Mouse (Mus musculus) T-helper 17 cell (primary cell): Measurements from ENCODE around the gene 6030468B19Rik.
"Not testable (repeated sequence)": the region's sequence is repeated elsewhere in the genome, so short reads cannot be mapped to it uniquely, and the experiment has no call there.

Experiments
- in situ Hi-C, 2 experiments: fragments of 300-600 bp; cut with MboI, MseI; formaldehyde crosslinking; loops; 1 replicate in 1 of 2; 2 replicates in 1 of 2; pipeline ENCODE4 v1.15.1; 2025; ENCODE audit warnings: high pct_unique_total_duplicates in 2 of 2

6030468B19Rik gene

GRCm38 (mm10) chr11:117826916-117827315, 29.5 kb downstream of the 6030468B19Rik start:
- in situ Hi-C loops = no loop called here

GRCm38 (mm10) chr11:117827386-117827785, 29.9 kb downstream of the 6030468B19Rik start:
- in situ Hi-C loops = no loop called here

- in situ Hi-C loops = no loop called here
These were observed 30.9 kb downstream of the 6030468B19Rik start for GRCm38 (mm10) chr11:117828149-117828887.

- in situ Hi-C loops = no loop called here
These were observed 31.6 kb downstream of the 6030468B19Rik start for GRCm38 (mm10) chr11:117828888-117829604.

GRCm38 (mm10) chr11:117829671-117830215, 32.3 kb downstream of the 6030468B19Rik start:
- in situ Hi-C loops = no loop called here

GRCm38 (mm10) chr11:117830401-117830800, 32.9 kb downstream of the 6030468B19Rik start:
- in situ Hi-C loops = no loop called here

- in situ Hi-C loops = no loop called here
These were observed 34.9 kb downstream of the 6030468B19Rik start for GRCm38 (mm10) chr11:117832086-117832969.

- in situ Hi-C loops = not testable (repeated sequence)
These were observed 36.0 kb downstream of the 6030468B19Rik start for GRCm38 (mm10) chr11:117833509-117833908.

- in situ Hi-C loops = no loop called here
These were observed 36.6 kb downstream of the 6030468B19Rik start for GRCm38 (mm10) chr11:117834086-117834485.

- in situ Hi-C loops = no loop called here
These were observed 38.8 kb downstream of the 6030468B19Rik start for GRCm38 (mm10) chr11:117836306-117836705.

GRCm38 (mm10) chr11:117838572-117838971, 41.1 kb downstream of the 6030468B19Rik start:
- in situ Hi-C loops = no loop called here

- in situ Hi-C loops = no loop called here
These were observed 41.6 kb downstream of the 6030468B19Rik start for GRCm38 (mm10) chr11:117839021-117839420.

GRCm38 (mm10) chr11:117840910-117841309, 43.5 kb downstream of the 6030468B19Rik start:
- in situ Hi-C loops = no loop called here

GRCm38 (mm10) chr11:117843434-117843833, 46.0 kb downstream of the 6030468B19Rik start:
- in situ Hi-C loops = no loop called here

- in situ Hi-C loops = no loop called here
These were observed 47.5 kb downstream of the 6030468B19Rik start for GRCm38 (mm10) chr11:117844997-117845396.

GRCm38 (mm10) chr11:117845651-117846050, 48.2 kb downstream of the 6030468B19Rik start:
- in situ Hi-C loops = no loop called here

- in situ Hi-C loops = no loop called here
These were observed 49.2 kb downstream of the 6030468B19Rik start for GRCm38 (mm10) chr11:117846640-117847039.

- in situ Hi-C loops = no loop called here
These were observed 50.2 kb downstream of the 6030468B19Rik start for GRCm38 (mm10) chr11:117847593-117848215.

GRCm38 (mm10) chr11:117848271-117848984, 51.0 kb downstream of the 6030468B19Rik start:
- in situ Hi-C loops = no loop called here

GRCm38 (mm10) chr11:117848985-117849671, 51.7 kb downstream of the 6030468B19Rik start, which contains the start of gene Birc5:
Birc5 (plus strand) TSS chr11:117849251.
- in situ Hi-C loops = no loop called here
